Mouse (Mus musculus): ENCODE measurements at regions not wholly inside any gene's neighbourhood (a gene's known extent, or its start where the extent isn't known, plus 50 kb on each side); places are given as distances from the start of the nearest gene placed in this dataset.

DNA sequence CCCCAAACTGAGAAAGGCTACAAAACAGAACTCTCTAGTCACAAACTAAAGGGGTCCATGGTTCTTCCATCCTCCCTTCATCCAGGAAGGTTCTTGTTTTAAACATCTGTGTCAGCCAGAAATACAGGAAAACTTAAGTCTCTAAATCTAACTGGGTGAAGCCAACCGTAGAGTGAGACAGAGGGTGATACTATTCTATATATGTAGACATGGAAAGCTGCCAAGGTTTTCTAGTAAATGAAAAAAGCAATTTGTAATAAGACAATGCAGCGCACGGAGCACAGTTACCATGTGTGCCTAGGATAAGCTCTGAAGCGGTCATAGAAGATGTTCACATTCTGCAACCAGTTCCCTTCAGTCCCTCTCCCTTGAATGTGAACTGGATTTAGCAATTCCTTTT, 55.4 kb downstream of the Ppp1r3c start:
- H3K36me3 ChIP-seq = no peaks in the 10 kb centered on the region
- no peaks in the 10 kb centered on the region for H3K27me3 ChIP-seq
- no peak overlapping the region for H3K27ac ChIP-seq (replicated peaks)
- WGBS = 72% methylated on average over 4 of the region's 4 CpGs
- no peaks in the 10 kb centered on the region for H3K9me3 ChIP-seq
- H3K4me3 ChIP-seq = no peak overlapping the region
- ATAC-seq (ENCODE audit: low read depth) = no peak
- H3K4me2 ChIP-seq = no peak overlapping the region
- H3K9ac ChIP-seq = no peak overlapping the region
- H3K4me1 ChIP-seq (replicated peaks) = peaks cover 31% of the 10 kb centered on the region

DNA sequence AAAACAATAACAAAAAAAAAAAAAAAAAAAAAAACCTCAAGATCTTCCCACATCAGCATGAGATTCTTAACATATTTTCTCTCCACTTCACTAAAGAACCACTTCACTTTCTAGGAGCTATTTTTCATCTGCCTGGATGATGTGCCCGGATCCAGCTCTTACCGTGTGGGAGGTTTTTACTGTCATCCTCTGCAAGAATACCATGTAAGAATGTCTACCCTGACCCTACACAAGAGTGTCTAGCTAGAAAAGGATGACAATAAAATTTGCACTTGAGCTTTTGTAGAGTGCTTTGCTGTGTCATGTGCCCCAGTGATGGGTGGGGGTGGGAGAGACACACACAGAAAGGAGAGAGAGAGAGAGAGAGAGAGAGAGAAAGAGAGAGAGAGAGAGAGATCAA, 56.1 kb downstream of the Ppp1r3c start:
- H3K27me3 ChIP-seq = no peaks in the 10 kb centered on the region
- no peak overlapping the region for H3K9ac ChIP-seq
- H3K27ac ChIP-seq (replicated peaks) = no peak overlapping the region
- H3K9me3 ChIP-seq = no peaks in the 10 kb centered on the region
- 80% methylated on average over 2 of the region's 2 CpGs for WGBS
- H3K4me2 ChIP-seq = no peak overlapping the region
- no peaks in the 10 kb centered on the region for H3K36me3 ChIP-seq
- peaks cover 31% of the 10 kb centered on the region for H3K4me1 ChIP-seq (replicated peaks)
- H3K4me3 ChIP-seq = no peak overlapping the region
- ATAC-seq (ENCODE audit: low read depth) = no peak

DNA sequence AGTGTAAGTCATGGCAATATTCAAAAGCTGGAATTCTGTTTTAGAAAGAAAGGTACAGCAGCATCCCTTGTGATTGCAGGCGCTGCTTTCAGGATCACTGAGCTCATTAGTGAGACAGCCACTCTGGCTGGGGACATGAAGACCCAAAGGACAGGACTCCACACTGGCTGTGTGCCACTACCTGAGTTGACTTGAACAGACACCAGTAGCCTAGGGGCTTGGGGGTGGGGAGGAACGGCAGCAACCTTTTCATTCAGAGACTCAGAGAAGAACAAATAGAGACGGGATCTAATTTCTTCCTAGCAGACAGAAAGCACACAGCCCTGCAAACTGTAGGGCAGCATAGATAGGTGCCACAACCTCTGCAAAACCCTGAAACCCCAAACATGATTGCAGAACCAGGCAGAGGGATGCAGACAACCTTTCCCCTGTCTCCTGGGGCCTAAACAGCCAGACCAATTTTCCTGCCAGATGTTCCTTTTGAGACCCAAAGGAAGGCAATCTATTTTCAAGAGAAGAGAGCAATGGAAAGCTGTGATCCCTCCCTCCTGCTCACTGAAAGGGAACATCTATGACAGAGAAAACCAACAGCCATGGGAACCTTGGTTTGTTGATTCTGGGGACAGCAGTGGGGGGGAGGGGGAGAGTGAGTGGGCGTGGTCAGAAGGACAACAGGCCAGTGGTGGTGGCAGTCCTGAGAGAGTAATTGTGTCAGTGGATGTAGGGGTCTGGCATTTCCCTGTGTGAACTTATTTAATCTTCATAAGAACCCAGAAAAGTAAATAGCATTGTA, 57.2 kb downstream of the Ppp1r3c start:
- peaks cover 31% of the 10 kb centered on the region for H3K4me1 ChIP-seq (replicated peaks)
- H3K27me3 ChIP-seq = no peaks in the 10 kb centered on the region
- no peak overlapping the region for H3K4me3 ChIP-seq
- peak overlapping the region; percentile 84 for H3K27ac ChIP-seq (replicated peaks)
- peak overlapping the region; percentile 1; the same call in 1 of the 2 replicates for H3K4me2 ChIP-seq
- no peaks in the 10 kb centered on the region for H3K36me3 ChIP-seq
- H3K9ac ChIP-seq = peak overlapping the region; percentile 6; the same call in 1 of the 2 replicates
- peak; percentile 59 for ATAC-seq (ENCODE audit: low read depth)
- H3K9me3 ChIP-seq = no peaks in the 10 kb centered on the region
- 17% methylated on average over 4 of the region's 4 CpGs for WGBS

DNA sequence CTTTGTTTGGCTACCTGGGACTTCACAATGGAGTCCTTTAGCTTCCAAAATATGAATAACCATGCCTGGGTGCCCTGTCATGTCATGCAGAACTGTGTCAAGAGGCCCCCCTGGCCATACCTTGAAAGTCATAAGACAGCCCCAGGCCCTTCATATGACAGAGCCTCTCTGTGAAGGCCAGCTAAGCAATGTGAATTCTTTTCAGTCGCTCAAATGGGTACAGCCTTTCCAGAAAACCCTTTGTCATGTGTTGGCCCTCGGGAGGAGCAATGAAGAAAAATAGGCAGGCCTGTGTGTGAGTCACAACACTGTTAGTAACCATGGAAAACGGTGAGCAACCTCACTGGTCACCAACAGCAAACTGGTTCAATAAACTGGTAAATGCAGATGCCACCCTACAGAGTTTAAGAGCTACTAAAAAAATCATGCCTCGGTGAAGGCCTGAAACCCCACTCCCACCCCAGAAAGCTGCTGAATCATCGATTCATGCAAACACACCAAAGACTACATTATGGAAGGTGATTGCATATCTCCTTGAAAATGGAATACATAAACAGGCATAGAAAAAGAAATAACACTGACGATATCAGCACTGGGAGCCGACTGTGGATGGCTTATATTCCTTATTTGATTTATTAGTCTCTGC, 57.9 kb downstream of the Ppp1r3c start:
- Histone ChIP-seq H3K27ac (replicated peaks) (peak overlapping the region; percentile 84), H3K4me3 (no peak overlapping the region), H3K4me1 (replicated peaks) (peaks cover 31% of the 10 kb centered on the region), H3K27me3 (no peaks in the 10 kb centered on the region), H3K4me2 (peak overlapping the region; percentile 1; the same call in 1 of the 2 replicates), H3K36me3 (no peaks in the 10 kb centered on the region), H3K9me3 (no peaks in the 10 kb centered on the region), H3K9ac (no peak overlapping the region)
- 49% methylated on average over 7 of the region's 7 CpGs for WGBS
- no peak for ATAC-seq (ENCODE audit: low read depth)

DNA sequence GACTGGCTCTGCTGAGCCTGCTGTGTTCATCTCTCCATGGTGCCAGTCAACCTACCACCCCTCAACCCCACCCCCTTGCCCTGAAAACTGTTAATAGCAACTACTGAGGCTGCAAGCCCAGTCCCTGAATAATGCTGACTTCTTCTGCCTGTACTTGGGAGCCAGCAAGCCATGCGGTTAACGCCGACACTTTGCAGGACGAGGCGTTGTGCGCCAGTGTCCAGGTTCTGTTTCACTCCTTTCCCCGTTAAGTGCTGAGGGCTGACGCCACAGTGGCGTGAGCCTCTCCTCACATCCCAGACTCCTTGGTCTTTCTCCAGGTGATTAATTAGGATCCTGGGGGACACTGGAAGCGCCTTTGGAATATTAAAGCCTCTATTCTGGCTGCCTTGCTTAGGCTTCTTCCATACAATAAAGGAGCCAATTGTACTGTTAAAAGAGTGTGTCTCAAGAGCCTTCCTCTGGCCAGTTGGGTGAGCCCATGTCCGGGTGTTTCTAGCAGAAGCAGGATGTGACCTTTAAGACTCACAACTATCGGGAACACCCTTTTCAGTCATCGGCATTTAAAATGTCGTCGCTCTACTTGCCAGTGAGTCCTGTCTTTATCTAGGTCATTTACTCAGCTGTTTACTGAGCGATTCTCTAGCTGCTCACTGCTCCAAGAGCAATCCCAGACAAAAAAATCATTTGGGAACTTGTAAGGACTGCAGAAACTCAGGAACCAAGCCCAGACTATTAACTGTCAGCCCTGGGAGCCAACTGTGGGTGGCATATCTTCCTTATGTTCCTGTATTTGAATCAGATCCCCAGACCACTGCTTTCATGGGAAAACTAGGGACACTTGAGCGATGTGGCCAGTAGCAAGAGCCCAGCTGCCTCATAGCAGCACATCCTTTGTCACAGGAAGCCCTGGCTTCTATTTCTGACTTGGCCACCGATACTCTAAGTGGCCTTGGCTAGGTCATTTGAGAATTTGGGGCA, 59.1 kb downstream of the Ppp1r3c start:
- no peak overlapping the region for H3K9ac ChIP-seq
- no peak overlapping the region for H3K4me3 ChIP-seq
- peaks cover 31% of the 10 kb centered on the region for H3K4me1 ChIP-seq (replicated peaks)
- no peaks in the 10 kb centered on the region for H3K36me3 ChIP-seq
- H3K27ac ChIP-seq (replicated peaks) = peak overlapping the region; percentile 84
- H3K4me2 ChIP-seq = no peak overlapping the region
- WGBS = 64% methylated on average over 18 of the region's 18 CpGs
- H3K9me3 ChIP-seq = no peaks in the 10 kb centered on the region
- ATAC-seq (ENCODE audit: low read depth) = peak; percentile 73
- H3K27me3 ChIP-seq = no peaks in the 10 kb centered on the region

DNA sequence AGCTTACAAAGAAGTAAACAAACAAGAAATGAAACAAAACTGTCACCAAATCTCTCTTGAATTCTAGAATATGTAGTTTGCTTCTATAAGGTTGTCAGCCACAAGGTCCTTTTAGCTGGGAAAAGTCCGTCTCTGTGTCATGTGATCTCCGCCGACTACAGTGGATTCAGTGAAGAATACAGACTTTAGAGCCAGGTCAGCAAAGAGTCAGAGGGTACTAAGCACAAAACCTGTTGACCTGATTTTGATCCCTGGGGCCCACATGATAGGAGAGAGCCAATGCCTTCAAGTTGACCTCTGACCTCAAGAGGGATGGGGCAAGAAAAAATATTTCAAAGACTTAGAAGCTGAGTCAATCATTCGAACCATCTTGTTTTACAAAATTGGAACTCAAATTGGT, 61.5 kb downstream of the Ppp1r3c start:
- no peaks in the 10 kb centered on the region for H3K9me3 ChIP-seq
- no peak overlapping the region for H3K9ac ChIP-seq
- no peaks in the 10 kb centered on the region for H3K36me3 ChIP-seq
- no peak overlapping the region for H3K4me3 ChIP-seq
- 80% methylated on average over 4 of the region's 4 CpGs for WGBS
- H3K4me1 ChIP-seq (replicated peaks) = peaks cover 38% of the 10 kb centered on the region
- H3K4me2 ChIP-seq = no peak overlapping the region
- no peaks in the 10 kb centered on the region for H3K27me3 ChIP-seq
- no peak overlapping the region for H3K27ac ChIP-seq (replicated peaks)
- no peak for ATAC-seq (ENCODE audit: low read depth)

DNA sequence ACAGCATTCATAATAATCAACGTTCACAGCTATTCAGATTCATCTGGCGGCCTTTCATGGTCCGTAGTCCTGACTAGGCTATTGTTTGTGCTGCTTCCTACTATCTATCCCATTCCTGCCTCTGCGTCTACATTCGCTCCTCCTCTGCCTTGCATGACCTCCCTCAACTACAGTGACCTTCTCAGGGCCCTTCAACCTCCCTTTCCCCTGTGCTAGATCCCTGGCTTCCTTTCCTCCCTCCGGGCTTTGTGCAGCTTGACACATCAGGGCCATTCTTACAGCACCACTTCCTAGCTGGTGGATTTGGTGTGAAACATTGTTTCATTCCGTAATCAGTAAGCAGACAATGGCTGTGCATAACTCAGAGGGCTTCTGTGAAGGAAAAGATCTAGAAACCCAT, 65.6 kb downstream of the Ppp1r3c start:
- Histone ChIP-seq H3K27me3 (no peaks in the 10 kb centered on the region), H3K4me2 (no peak overlapping the region), H3K4me1 (replicated peaks) (0 out of 2 replicates have a peak, but pooled peaks cover 6% of the 10 kb centered on the region), H3K36me3 (no peaks in the 10 kb centered on the region), H3K4me3 (no peak overlapping the region), H3K27ac (replicated peaks) (no peak overlapping the region), H3K9me3 (no peaks in the 10 kb centered on the region), H3K9ac (no peak overlapping the region)
- 49% methylated on average over 7 of the region's 7 CpGs for WGBS
- no peak for ATAC-seq (ENCODE audit: low read depth)

Data from neural tube, embryonic 13.5 days (tissue).